Mouse (Mus musculus) C2C12 (cell line): Measurements from ENCODE around the gene Nfix. TPM values are rescaled to one million over a fixed set of nuclear protein-coding genes. Genes with fewer than 3 reads are reported as not detected.

Experiments used
- H3K27me3 ChIP-seq: one replicate; pipeline ENCODE4 v1.6.1; 2011; ENCODE audit not compliant: control insufficient read depth, insufficient read depth, insufficient read length
- H3K36me3 ChIP-seq: one replicate; pipeline ENCODE4 v1.6.1; 2011; ENCODE audit not compliant: control insufficient read depth, insufficient read depth
- H3K4me3 ChIP-seq: one replicate; pipeline ENCODE4 v1.5.1; 2011; ENCODE audit warnings: mild to moderate bottlenecking, control low read depth; ENCODE audit not compliant: poor library complexity, insufficient read depth, severe bottlenecking
- H3K79me2 ChIP-seq: one replicate; pipeline ENCODE4 v1.6.1; 2011; ENCODE audit not compliant: control insufficient read depth, insufficient read depth
- H3K79me3 ChIP-seq: one replicate; pipeline ENCODE4 v1.6.1; 2011; ENCODE audit warnings: low read depth, control low read depth
- H3ac ChIP-seq: one replicate; pipeline ENCODE3; 2011; ENCODE audit warnings: low read depth; ENCODE audit not compliant: control insufficient read depth, insufficient read length
- CEBPB ChIP-seq: IDR thresholded peaks from one replicate; pipeline ENCODE4 v1.6.1; 2011; ENCODE audit warnings: low read depth, mild to moderate bottlenecking, control low read depth, moderate library complexity
- CTCF ChIP-seq: IDR thresholded peaks from one replicate; pipeline ENCODE4 v1.5.1; 2011; ENCODE audit not compliant: control insufficient read depth, insufficient read depth, insufficient read length
- FOSL1 ChIP-seq: IDR thresholded peaks from one replicate; pipeline ENCODE4 v1.8.0; 2011; ENCODE audit warnings: mild to moderate bottlenecking, low read length; ENCODE audit not compliant: poor library complexity, insufficient read depth, severe bottlenecking
- MAX ChIP-seq: IDR thresholded peaks from one replicate; pipeline ENCODE4 v1.6.1; 2011; ENCODE audit warnings: mild to moderate bottlenecking, control low read depth
- MYOD1 ChIP-seq: IDR thresholded peaks from one replicate; pipeline ENCODE4 v1.6.1; 2011; ENCODE audit warnings: low read depth; ENCODE audit not compliant: control insufficient read depth, insufficient read length
- MYOG ChIP-seq: IDR thresholded peaks from one replicate; pipeline ENCODE4 v1.6.1; 2011; ENCODE audit not compliant: control insufficient read depth, insufficient read length; ENCODE audit errors: extremely low read depth
- USF1 ChIP-seq: IDR thresholded peaks from one replicate; pipeline ENCODE4 v1.6.1; 2011; ENCODE audit warnings: low read depth, mild to moderate bottlenecking, control low read depth, moderate library complexity
- polyA plus RNA-seq: library from polyadenylated mRNA; unstranded; fragments of >200 nt; fragmentation: generic; extraction: Trizol; gene quantifications from one replicate; pipeline ENCODE4 v1.2.1, GENCODE M21; 2012; ENCODE audit warnings: missing spikeins

Gene Nfix
- polyA plus RNA-seq, 1 experiment = 50.7 TPM

GRCm38 (mm10) chr8:84725941-84726259 is 74.2 kb downstream of the Nfix start:
- H3K79me3 ChIP-seq = no peaks in the 10 kb centered on the region
- peaks cover 19% of the 10 kb centered on the region for H3K79me2 ChIP-seq
- H3K36me3 ChIP-seq = peaks cover 51% of the 10 kb centered on the region
- no peak for TF ChIP-seq MYOG
- TF ChIP-seq USF1 = no peak
- TF ChIP-seq FOSL1 = no peak
- no peak for TF ChIP-seq MYOD1
- no peak for TF ChIP-seq MAX
- TF ChIP-seq CEBPB = no peak
- no peak for TF ChIP-seq CTCF
- H3K27me3 ChIP-seq = no peaks in the 10 kb centered on the region
- no peak overlapping the region for H3ac ChIP-seq
- H3K4me3 ChIP-seq = no peak overlapping the region

- peaks cover 55% of the 10 kb centered on the region for H3K36me3 ChIP-seq
- H3K79me2 ChIP-seq = peaks cover 19% of the 10 kb centered on the region
- no peaks in the 10 kb centered on the region for H3K79me3 ChIP-seq
- no peaks in the 10 kb centered on the region for H3K27me3 ChIP-seq
- TF ChIP-seq FOSL1 (no peak), CTCF (no peak), CEBPB (no peak), MYOD1 (no peak), MAX (no peak), USF1 (no peak), MYOG (no peak)
- no peak overlapping the region for H3ac ChIP-seq
- H3K4me3 ChIP-seq = no peak overlapping the region
These were observed 74.8 kb downstream of the Nfix start for GRCm38 (mm10) chr8:84725246-84725940.

DNA sequence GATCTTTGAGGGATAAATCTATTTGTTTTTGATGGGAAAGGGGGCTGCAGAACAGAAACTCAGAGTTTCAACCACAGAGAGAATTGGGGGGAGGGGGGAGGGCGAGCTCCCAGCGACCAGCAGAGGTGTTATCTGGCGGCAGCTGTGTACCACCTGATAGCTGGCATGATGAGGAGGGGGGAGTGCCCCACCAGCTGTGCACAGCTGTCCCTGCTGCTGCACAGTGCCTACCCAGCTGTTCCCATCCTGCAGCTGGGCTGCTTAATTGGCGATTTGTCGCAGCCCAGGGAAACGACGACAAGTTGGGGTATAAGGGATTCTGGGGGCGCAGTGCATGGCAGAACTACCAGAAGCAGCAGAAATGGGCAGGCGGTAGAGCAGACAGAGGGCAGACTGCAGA is 75.5 kb downstream of the Nfix start:
- H3K36me3 ChIP-seq = peaks cover 62% of the 10 kb centered on the region

DNA sequence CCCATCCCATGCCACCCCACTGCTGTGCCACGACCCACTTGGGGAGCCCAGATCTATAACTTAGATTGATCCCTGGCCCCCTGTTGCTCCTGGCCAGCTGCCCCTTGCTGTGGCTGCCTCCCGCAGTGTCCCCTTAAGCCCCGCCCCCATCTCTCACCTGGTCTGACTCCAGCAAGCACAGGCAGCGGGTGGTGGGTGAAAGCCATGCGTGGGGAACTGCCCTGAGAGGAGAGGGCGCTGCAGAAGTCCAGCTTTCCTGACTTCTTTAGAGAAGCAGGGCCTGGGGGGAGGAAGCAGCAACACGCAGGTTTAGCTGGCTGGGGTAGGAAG is 76.6 kb downstream of the Nfix start:
- peaks cover 12% of the 10 kb centered on the region for H3K79me2 ChIP-seq
- no peaks in the 10 kb centered on the region for H3K27me3 ChIP-seq
- no peaks in the 10 kb centered on the region for H3K79me3 ChIP-seq
- peaks cover 69% of the 10 kb centered on the region for H3K36me3 ChIP-seq
- no peak overlapping the region for H3ac ChIP-seq
- no peak for TF ChIP-seq MYOG
- no peak for TF ChIP-seq FOSL1
- TF ChIP-seq MYOD1 = no peak
- no peak for TF ChIP-seq CTCF
- no peak for TF ChIP-seq MAX
- no peak for TF ChIP-seq USF1
- no peak for TF ChIP-seq CEBPB
- H3K4me3 ChIP-seq = no peak overlapping the region

More for the DNA sequence above, 75.5 kb downstream of the Nfix start:
- Histone ChIP-seq H3K79me3 (no peaks in the 10 kb centered on the region), H3ac (no peak overlapping the region), H3K79me2 (peaks cover 14% of the 10 kb centered on the region), H3K27me3 (no peaks in the 10 kb centered on the region), H3K4me3 (no peak overlapping the region)
- TF ChIP-seq MYOD1 (peak; percentile 82), MYOG (no peak), MAX (no peak), CTCF (no peak)

DNA sequence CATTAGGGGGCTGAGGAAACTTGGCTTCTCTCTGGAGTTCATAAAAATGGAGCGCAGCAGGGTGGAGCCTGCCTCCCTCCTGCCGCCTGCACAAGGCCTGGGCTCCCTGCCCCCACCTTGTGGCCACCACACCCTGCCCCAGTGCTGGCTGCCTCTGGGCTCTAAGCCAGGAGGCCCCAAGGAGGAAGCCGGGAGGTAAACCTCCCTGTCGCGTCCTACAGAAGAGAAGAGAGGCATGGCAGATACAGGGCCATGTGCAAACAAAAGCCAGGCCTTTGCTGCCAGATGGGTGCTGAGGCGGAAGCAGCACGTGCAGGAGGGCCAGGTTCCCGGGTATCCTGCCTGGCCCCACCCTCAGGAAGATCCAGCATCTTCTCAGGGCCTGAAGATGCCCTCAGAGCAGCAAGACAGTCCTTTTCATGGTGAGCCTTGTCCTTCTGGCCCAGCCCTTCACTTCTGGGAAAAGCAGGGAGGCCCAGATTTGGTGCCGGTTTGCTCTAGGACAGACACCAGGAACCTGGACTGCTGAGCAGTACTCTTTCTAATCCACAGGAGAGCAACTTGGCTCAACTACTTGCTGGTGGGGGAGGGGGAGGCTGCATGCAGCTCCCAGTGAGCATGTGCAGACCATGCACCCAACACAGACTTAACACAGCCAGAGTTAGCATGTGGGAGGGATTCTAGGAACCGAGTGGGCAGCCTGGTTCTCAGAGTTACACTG is 77.1 kb downstream of the Nfix start, which contains the start of gene G430095P16Rik:
Gene G430095P16Rik, plus strand, starts transcription at position 158 of the 721 bp plus-strand sequence.
- Histone ChIP-seq H3K79me3 (no peaks in the 10 kb centered on the region), H3K36me3 (peaks cover 74% of the 10 kb centered on the region), H3K27me3 (no peaks in the 10 kb centered on the region), H3K4me3 (no peak within 1 kb of the TSS), H3ac (peak within 1 kb of the TSS; percentile 49), H3K79me2 (peaks cover 12% of the 10 kb centered on the region)
- TF ChIP-seq MAX (peak; percentile 84), CTCF (no peak), USF1 (no peak), CEBPB (no peak), MYOG (no peak), FOSL1 (no peak), MYOD1 (no peak)

- TF ChIP-seq MAX = no peak
- no peak for TF ChIP-seq USF1
- no peak for TF ChIP-seq MYOD1
- no peak for TF ChIP-seq MYOG
- TF ChIP-seq FOSL1 = no peak
- no peak for TF ChIP-seq CTCF
- TF ChIP-seq CEBPB = no peak
- Histone ChIP-seq H3K4me3 (no peak overlapping the region), H3K27me3 (no peaks in the 10 kb centered on the region)
These were observed 77.7 kb downstream of the Nfix start for GRCm38 (mm10) chr8:84722530-84722849.

More at GRCm38 (mm10) chr8:84722530-84722849, 77.7 kb downstream of the Nfix start:
- Histone ChIP-seq H3ac (peak overlapping the region; percentile 49), H3K79me3 (no peaks in the 10 kb centered on the region), H3K36me3 (peaks cover 76% of the 10 kb centered on the region), H3K79me2 (peaks cover 12% of the 10 kb centered on the region)
